Comparison of ENCODE assay signal across 16 mouse cellular contexts in genomic region chr1:171920989-171921621, GRCm38 (mm10). TPM values are rescaled to one million over a fixed set of nuclear protein-coding genes. Genes with fewer than 3 reads are reported as not detected.
A peak's percentile ranks its signal among the peaks of the same experiment; 100 is the strongest.
DNase-seq lines count a peak whose midpoint lies in the region; ATAC-seq lines count a peak whose summit lies in the region.
"Had no signal": no experiment of that assay in that cellular context is flagged by ENCODE, and none has a peak within 500 bp of the region (broad histone marks: within the 10 kb centered on the region; RNA-seq: fewer than 3 reads in every experiment).

No protein-coding gene starts in this region.

- no peaks in the 10 kb centered on the region for H3K4me1 ChIP-seq in embryonic facial prominence, embryonic 10.5 days
- H3K4me1 ChIP-seq: heart, embryonic 13.5 days; liver, embryonic 13.5 days had no signal

- DNase-seq in thymus, postnatal 0 days (ENCODE audit: low spot score) = peak; percentile 77
- DNase-seq in left cerebral cortex, postnatal 10 days (ENCODE audit: extremely low spot score in 1 of 2, low spot score in 2 of 2) = no peak
- DNase-seq in cerebellum, adult 11-12 months = no peak
- DNase-seq in embryonic facial prominence, embryonic 10.5 days (ENCODE audit: low spot score) = no peak
- DNase-seq: cerebellum, postnatal 14 days; kidney, postnatal 36 days; liver, embryonic 13.5 days had no signal

- no peak overlapping the region for H3K27ac ChIP-seq in embryonic facial prominence, embryonic 10.5 days (replicated peaks)
- H3K27ac ChIP-seq: heart, embryonic 13.5 days; liver, embryonic 13.5 days had no signal

- no peaks in the 10 kb centered on the region for H3K27me3 ChIP-seq in embryonic facial prominence, embryonic 10.5 days (replicated peaks; ENCODE audit: low read depth, poor library complexity, severe bottlenecking)
- H3K27me3 ChIP-seq: heart, embryonic 13.5 days; liver, embryonic 13.5 days had no signal

- intact Hi-C loops in left cerebral cortex, postnatal 10 days (cut with DNase I) = no loop called here

- WGBS in embryonic facial prominence, embryonic 10.5 days = 87% methylated on average over 9 of the region's 9 CpGs

- H3K4me3 ChIP-seq in embryonic facial prominence, embryonic 10.5 days = no peak overlapping the region
- H3K4me3 ChIP-seq: heart, embryonic 13.5 days; liver, embryonic 13.5 days had no signal

- no peaks in the 10 kb centered on the region for H3K36me3 ChIP-seq in embryonic facial prominence, embryonic 10.5 days (replicated peaks)
- H3K36me3 ChIP-seq: heart, embryonic 13.5 days; liver, embryonic 13.5 days had no signal

- peak; percentile 47 for ATAC-seq in CD4-positive, CD25-positive, alpha-beta regulatory T cell, adult 4 months
- peak; percentile 44 for ATAC-seq in activated CD4-positive, CD25-positive, alpha-beta regulatory T cell, adult 4 months
- 0 out of 2 replicates have a peak, but pooled peaks have one; percentile 33 for ATAC-seq in monocyte, adult 5-6 weeks (replicated peaks; ENCODE audit: insufficient number of reproducible peaks, low FRiP score, low TSS enrichment, poor library complexity, severe bottlenecking)
- ATAC-seq: forebrain, embryonic 14.5 days; Patski had no signal

- no peaks in the 10 kb centered on the region for H3K9me3 ChIP-seq in embryonic facial prominence, embryonic 10.5 days
- H3K9me3 ChIP-seq: liver, embryonic 13.5 days had no signal

RNA-seq across cellular contexts. Expression of gene Slamf6, which starts 3.8 kb away (rescaled TPM):
- polyA plus RNA-seq in CD4-positive, CD25-positive, alpha-beta regulatory T cell, adult 4 months (2017; shearing (Covaris generic)) = 100 to 1,000 TPM; 266 to 302 TPM
- 100 to 1,000 TPM; 377 to 508 TPM for polyA plus RNA-seq in activated CD4-positive, CD25-positive, alpha-beta regulatory T cell, adult 4 months (2017; shearing (Covaris generic))
- total RNA-seq in monocyte, adult 5-6 weeks (2017) = 9.1 to 21.9 TPM (median 19.7 TPM) in 3 replicates
- 228 and 249 TPM in 2 replicates for polyA plus RNA-seq in thymus, postnatal 0 days (2015; fragmentation: Nextera tagmentation; extraction: Ambion mirVana)
- total RNA-seq in left cerebral cortex, postnatal 10 days (2021) = under 1 TPM in 1 of 2 experiments, not detected in 1; 0.24 TPM
- polyA plus RNA-seq in embryonic facial prominence, embryonic 10.5 days (2016; fragmentation: Nextera tagmentation; extraction: Ambion mirVana) = 0.45 TPM in 1 of 2 replicates, not detected in the other
- total RNA-seq: gastrocnemius, adult 8-10 months had no signal
- polyA plus RNA-seq: forebrain, embryonic 14.5 days; Patski had no signal

RNA-seq across cellular contexts. Expression of gene Gm10521, which starts 25.6 kb away (rescaled TPM):
- 1 to 10 TPM; 1.6 to 2.5 TPM for polyA plus RNA-seq in CD4-positive, CD25-positive, alpha-beta regulatory T cell, adult 4 months (2017; shearing (Covaris generic))
- polyA plus RNA-seq in activated CD4-positive, CD25-positive, alpha-beta regulatory T cell, adult 4 months (2017; shearing (Covaris generic)) = 1 to 10 TPM; 1.1 to 2.3 TPM
- 8.1 to 13.8 TPM (median 8.4 TPM) in 3 replicates for total RNA-seq in monocyte, adult 5-6 weeks (2017)
- 0.39 and 0.88 TPM in 2 replicates for polyA plus RNA-seq in thymus, postnatal 0 days (2015; fragmentation: Nextera tagmentation; extraction: Ambion mirVana)
- under 1 TPM in 1 of 2 experiments, not detected in 1; 0.13 TPM for total RNA-seq in left cerebral cortex, postnatal 10 days (2021)
- polyA plus RNA-seq in embryonic facial prominence, embryonic 10.5 days (2016; fragmentation: Nextera tagmentation; extraction: Ambion mirVana) = not detected in 2 replicates
- total RNA-seq: gastrocnemius, adult 8-10 months had no signal
- polyA plus RNA-seq: brain, embryonic 14.5 days; embryonic facial prominence, embryonic 14.5 days; forebrain, embryonic 14.5 days; heart, embryonic 13.5 days; liver, embryonic 13.5 days; Patski had no signal

Comparison
In these comparisons a context has a peak if more than half of its experiments do, and no peak if none do; other contexts are left out.
1. RNA of gene Slamf6, which starts 3.8 kb away (polyA plus RNA-seq): 377 to 508 TPM in activated CD4-positive, CD25-positive, alpha-beta regulatory T cell, adult 4 months, 266 to 302 TPM in CD4-positive, CD25-positive, alpha-beta regulatory T cell, adult 4 months and 228 to 249 TPM in thymus, postnatal 0 days; 0.45 TPM in embryonic facial prominence, embryonic 10.5 days; every median in the first group is over 100 times any median in the second.
2. Peak in every context shown above with its lines, with median percentiles within 50 percentile points of each other: ATAC-seq.